Mouse (Mus musculus) heart, embryonic 12.5 days (tissue): ENCODE results near the gene Ctu1. TPM values are rescaled to one million over a fixed set of nuclear protein-coding genes. Genes with fewer than 3 reads are reported as not detected.
"Not testable (repeated sequence)": the region's sequence is repeated elsewhere in the genome, so short reads cannot be mapped to it uniquely, and the experiment has no call there.

ENCODE experiments used
- ATAC-seq: fragments of 200-750 bp; cut with Nextera tagmentation; 2 replicates; pipeline ENCODE4 v1.8.0; 2017; ENCODE audit warnings: moderate TSS enrichment, moderate library complexity; ENCODE audit not compliant: insufficient number of reproducible peaks, low FRiP score
- H3K27ac ChIP-seq: fragments of 300-500 bp; sonication (generic); 2 replicates; pipeline ENCODE4 v1.5.1; 2016; ENCODE audit warnings: mild to moderate bottlenecking, moderate library complexity; ENCODE audit not compliant: poor library complexity, severe bottlenecking
- H3K27me3 ChIP-seq: fragments of 300-500 bp; sonication (generic); replicated peaks from 2 replicates; pipeline ENCODE4 v1.6.1; 2016; ENCODE audit warnings: mild to moderate bottlenecking, moderate library complexity
- H3K36me3 ChIP-seq: fragments of 300-500 bp; sonication (generic); 2 replicates; pipeline ENCODE4 v1.6.1; 2016; ENCODE audit warnings: mild to moderate bottlenecking, moderate library complexity
- H3K4me1 ChIP-seq: fragments of 300-500 bp; sonication (generic); replicated peaks from 2 replicates; pipeline ENCODE4 v1.6.1; 2016; ENCODE audit warnings: mild to moderate bottlenecking
- H3K4me2 ChIP-seq: fragments of 300-500 bp; sonication (generic); 2 replicates; pipeline ENCODE4 v1.6.1; 2016; ENCODE audit warnings: mild to moderate bottlenecking, moderate library complexity
- H3K4me3 ChIP-seq: fragments of 300-500 bp; sonication (generic); 2 replicates; pipeline ENCODE4 v1.5.1; 2016; ENCODE audit warnings: mild to moderate bottlenecking
- H3K9ac ChIP-seq: fragments of 300-500 bp; sonication (generic); 2 replicates; pipeline ENCODE4 v1.6.1; 2016; ENCODE audit warnings: mild to moderate bottlenecking, moderate library complexity
- H3K9me3 ChIP-seq: fragments of 300-500 bp; sonication (generic); replicated peaks from 2 replicates; pipeline ENCODE4 v1.6.1; 2016; ENCODE audit warnings: mild to moderate bottlenecking, moderate library complexity
- WGBS: fragments of 180-500 bp; shearing (Covaris S2); methylation state at CpG from one replicate; pipeline ENCODE4 v1.1.7; 2016; 5-methylcytosine and 5-hydroxymethylcytosine counted together
- polyA plus RNA-seq: library from polyadenylated mRNA; unstranded; fragments of >200 nt; fragmentation: Nextera tagmentation; extraction: Ambion mirVana; gene quantifications from 2 replicates; pipeline ENCODE4 v1.2.1, GENCODE M21; 2016

Ctu1 gene
- polyA plus RNA-seq, 1 experiment from 2014 or later, result 7.0 TPM

GRCm38 (mm10) chr7:43680960-43681359 is 9.1 kb downstream of the Ctu1 start:
- no peak overlapping the region for H3K4me3 ChIP-seq
- H3K4me1 ChIP-seq, result no peaks in the 10 kb centered on the region
- ATAC-seq, result no peak
- H3K9ac ChIP-seq, result no peak overlapping the region
- no peaks in the 10 kb centered on the region for H3K27me3 ChIP-seq
- WGBS, result 20% methylated on average over 5 of the region's 5 CpGs
- H3K27ac ChIP-seq, result no peak overlapping the region
- H3K36me3 ChIP-seq, result peaks cover 26% of the 10 kb centered on the region
- no peak overlapping the region for H3K4me2 ChIP-seq
- H3K9me3 ChIP-seq, result 0 out of 2 replicates have a peak, but pooled peaks cover 12% of the 10 kb centered on the region

- H3K9ac ChIP-seq, ATAC-seq, H3K4me3 ChIP-seq, H3K27ac ChIP-seq, H3K27me3 ChIP-seq, H3K4me2 ChIP-seq, H3K9me3 ChIP-seq, H3K4me1 ChIP-seq: not testable (repeated sequence)
- WGBS, result 27% methylated on average over 1 of the region's 1 CpGs
- H3K36me3 ChIP-seq, result peaks cover 11% of the 10 kb centered on the region
Measured at GRCm38 (mm10) chr7:43682511-43682910, 10.7 kb downstream of the Ctu1 start.

DNA sequence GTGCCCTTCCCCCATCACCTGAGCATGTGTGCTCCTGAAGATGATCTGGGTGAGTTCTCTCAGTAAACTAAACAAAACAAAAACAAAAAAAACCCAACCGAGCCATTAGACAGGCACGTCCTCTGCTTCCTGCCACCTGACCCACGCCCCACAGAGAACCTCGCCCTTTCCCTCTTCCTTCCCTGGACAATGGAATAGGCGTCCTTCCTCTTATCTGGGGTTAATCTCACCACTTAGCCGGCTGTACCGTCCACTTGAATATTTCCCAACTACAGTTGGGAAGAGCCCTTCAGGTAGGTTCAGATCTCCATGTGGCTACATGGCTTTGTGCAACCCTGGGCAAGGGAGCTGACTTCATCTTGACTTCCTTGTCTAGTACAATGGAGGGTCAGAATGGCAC is 13.3 kb downstream of the Ctu1 start:
- Histone ChIP-seq H3K27me3 (no peaks in the 10 kb centered on the region), H3K36me3 (no peaks in the 10 kb centered on the region), H3K4me1 (no peaks in the 10 kb centered on the region), H3K9ac (no peak overlapping the region), H3K4me2 (no peak overlapping the region), H3K27ac (no peak overlapping the region), H3K9me3 (no peaks in the 10 kb centered on the region), H3K4me3 (no peak overlapping the region)
- ATAC-seq, result no peak
- 52% methylated on average over 7 of the region's 7 CpGs for WGBS

GRCm38 (mm10) chr7:43690118-43690517 is 18.3 kb downstream of the Ctu1 start, which contains the start of gene Klk14:
Gene Klk14, plus strand, starts transcription at chr7:43690418.
- Histone ChIP-seq H3K9me3 (no peaks in the 10 kb centered on the region), H3K9ac (no peak within 1 kb of the TSS), H3K27ac (no peak within 1 kb of the TSS), H3K4me3 (no peak within 1 kb of the TSS), H3K27me3 (no peaks in the 10 kb centered on the region), H3K36me3 (no peaks in the 10 kb centered on the region), H3K4me2 (no peak within 1 kb of the TSS), H3K4me1 (no peaks in the 10 kb centered on the region)
- no peak for ATAC-seq

DNA sequence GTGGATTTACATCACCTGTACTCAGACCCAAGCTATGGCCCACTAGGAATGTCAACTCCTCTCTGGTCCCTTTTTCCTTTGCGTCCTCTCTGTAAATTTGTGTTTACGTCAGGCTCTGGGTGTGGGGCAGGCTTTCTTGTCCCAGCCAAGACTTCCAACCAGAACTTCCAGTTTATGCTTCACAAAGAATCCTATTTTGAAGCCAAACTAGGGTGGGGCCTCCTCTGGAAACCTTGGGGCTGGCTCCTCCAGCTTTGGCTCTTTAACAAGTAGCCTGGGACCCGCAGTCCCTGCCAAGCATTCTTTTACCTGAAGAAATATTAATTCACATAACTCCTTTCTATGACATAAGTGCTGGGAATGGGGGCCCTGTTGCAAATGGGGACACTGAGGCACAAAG is 38.2 kb downstream of the Ctu1 start:
- H3K36me3 ChIP-seq, result no peaks in the 10 kb centered on the region
- ATAC-seq, result no peak
- 80% methylated on average over 3 of the region's 3 CpGs for WGBS

GRCm38 (mm10) chr7:43712267-43712666 is 40.5 kb downstream of the Ctu1 start, which contains the start of gene Klk13:
Gene Klk13, plus strand, starts transcription at chr7:43712567.
- Histone ChIP-seq H3K36me3 (no peaks in the 10 kb centered on the region), H3K4me3 (no peak within 1 kb of the TSS; the same call in 1 of the 2 replicates), H3K4me1 (peaks cover 12% of the 10 kb centered on the region), H3K4me2 (peak within 1 kb of the TSS; percentile 51), H3K27ac (no peak within 1 kb of the TSS), H3K9me3 (no peaks in the 10 kb centered on the region), H3K9ac (no peak within 1 kb of the TSS), H3K27me3 (peaks cover 16% of the 10 kb centered on the region)
- 49% methylated on average over 4 of the region's 4 CpGs for WGBS
- no peak for ATAC-seq

More for the DNA sequence above, 38.2 kb downstream of the Ctu1 start:
- Histone ChIP-seq H3K27ac (no peak overlapping the region), H3K9me3 (no peaks in the 10 kb centered on the region), H3K4me2 (no peak overlapping the region), H3K4me1 (peaks cover 12% of the 10 kb centered on the region), H3K4me3 (no peak overlapping the region), H3K27me3 (peaks cover 16% of the 10 kb centered on the region), H3K9ac (no peak overlapping the region)

GRCm38 (mm10) chr7:43712917-43713316 is 41.1 kb downstream of the Ctu1 start:
- Histone ChIP-seq H3K4me3 (no peak overlapping the region; the same call in 1 of the 2 replicates), H3K27ac (no peak overlapping the region), H3K9me3 (no peaks in the 10 kb centered on the region), H3K36me3 (no peaks in the 10 kb centered on the region), H3K27me3 (peaks cover 16% of the 10 kb centered on the region), H3K4me1 (peaks cover 12% of the 10 kb centered on the region), H3K4me2 (peak overlapping the region; percentile 51), H3K9ac (no peak overlapping the region)
- WGBS, result 5% methylated on average over 9 of the region's 9 CpGs
- ATAC-seq, result 0 out of 2 replicates have a peak, but pooled peaks have one; percentile 11

GRCm38 (mm10) chr7:43713741-43714351 is 42.0 kb downstream of the Ctu1 start:
- no peaks in the 10 kb centered on the region for H3K36me3 ChIP-seq
- no peak overlapping the region for H3K9ac ChIP-seq
- peak overlapping the region; percentile 51 for H3K4me2 ChIP-seq
- H3K4me1 ChIP-seq, result peaks cover 12% of the 10 kb centered on the region
- ATAC-seq, result no peak
- H3K9me3 ChIP-seq, result no peaks in the 10 kb centered on the region
- no peak overlapping the region for H3K27ac ChIP-seq
- peak overlapping the region; percentile 11; the same call in 1 of the 2 replicates for H3K4me3 ChIP-seq
- WGBS, result 6% methylated on average over 19 of the region's 19 CpGs
- peaks cover 16% of the 10 kb centered on the region for H3K27me3 ChIP-seq

Other genes with a start within 250 kb of the Ctu1 start
- gene Lim2, start 244.3 kb upstream of the Ctu1 start, polyA plus RNA-seq, result 0.22 TPM in 1 of 2 replicates, not detected in the other
- 0.27 TPM in 1 of 2 replicates, not detected in the other for gene Nkg7, start 234.9 kb upstream of the Ctu1 start, polyA plus RNA-seq
- gene Cldnd2, start 231.2 kb upstream of the Ctu1 start, polyA plus RNA-seq, result not detected in 2 replicates
- gene Etfb, start 227.9 kb upstream of the Ctu1 start, polyA plus RNA-seq, result 460 and 473 TPM in 2 replicates
- gene Gm45233, start 227.9 kb upstream of the Ctu1 start, polyA plus RNA-seq, result 0.46 TPM in 1 of 2 replicates, not detected in the other
- gene Vsig10l, start 208.9 kb upstream of the Ctu1 start, polyA plus RNA-seq, result 2.1 and 2.4 TPM in 2 replicates
- gene Iglon5, start 181.9 kb upstream of the Ctu1 start, polyA plus RNA-seq, result 0.10 and 0.14 TPM in 2 replicates
- not detected in 2 replicates for gene 4931406B18Rik, start 166.1 kb upstream of the Ctu1 start, polyA plus RNA-seq
- gene Cd33, start 127.6 kb upstream of the Ctu1 start, polyA plus RNA-seq, result 0.30 and 0.52 TPM in 2 replicates
- 1.5 TPM in 2 replicates for gene Zfp658, start 109.8 kb upstream of the Ctu1 start, polyA plus RNA-seq
- gene Zfp719, start 92.4 kb upstream of the Ctu1 start, polyA plus RNA-seq, result 8.5 and 8.6 TPM in 2 replicates
- not detected in 2 replicates for gene Zfp819, start 64.8 kb upstream of the Ctu1 start, polyA plus RNA-seq
- gene Ceacam18, start 37.3 kb upstream of the Ctu1 start, polyA plus RNA-seq, result not detected in 2 replicates
- gene Siglece, start 11.9 kb upstream of the Ctu1 start, polyA plus RNA-seq, result 0.19 and 0.27 TPM in 2 replicates
- not detected in 2 replicates for gene Klk14, start 18.4 kb downstream of the Ctu1 start, polyA plus RNA-seq
- gene Klk13, start 40.6 kb downstream of the Ctu1 start, polyA plus RNA-seq, result 0.13 and 0.24 TPM in 2 replicates
- gene Klk12, start 96.9 kb downstream of the Ctu1 start, polyA plus RNA-seq, result not detected in 2 replicates
- not detected in 2 replicates for gene Klk11, start 102.6 kb downstream of the Ctu1 start, polyA plus RNA-seq
- 0.23 TPM in 1 of 2 replicates, not detected in the other for gene Klk10, start 109.0 kb downstream of the Ctu1 start, polyA plus RNA-seq
- gene Klk9, start 119.9 kb downstream of the Ctu1 start, polyA plus RNA-seq, result not detected in 2 replicates
- 24.4 and 25.0 TPM in 2 replicates for gene Klk8, start 125.6 kb downstream of the Ctu1 start, polyA plus RNA-seq
- gene Klk7, start 139.3 kb downstream of the Ctu1 start, polyA plus RNA-seq, result 0.26 TPM in 1 of 2 replicates, not detected in the other
- not detected in 2 replicates for gene Klk6, start 152.5 kb downstream of the Ctu1 start, polyA plus RNA-seq
- gene Klk5, start 170.0 kb downstream of the Ctu1 start, polyA plus RNA-seq, result not detected in 2 replicates
- 0.18 TPM in 1 of 2 replicates, not detected in the other for gene Klk4, start 209.1 kb downstream of the Ctu1 start, polyA plus RNA-seq